Mouse (Mus musculus) left cerebral cortex, postnatal 10 days (tissue): ENCODE measurements around the gene Zranb1. TPM values are rescaled to one million over a fixed set of nuclear protein-coding genes. Genes with fewer than 3 reads are reported as not detected.
A peak's percentile ranks its signal among the peaks of the same experiment; 100 is the strongest.

Experiments used
- DNase-seq, 2 experiments: peaks; one replicate each; pipeline ENCODE4 v3.0.0; 2021 to 2022; ENCODE audit warnings: low spot score in 2 of 2, mixed read lengths in 1 of 2; ENCODE audit errors: extremely low spot score in 1 of 2
- intact Hi-C: fragments of 180-260 bp; cut with DNase I; formaldehyde crosslinking; loops from one replicate; pipeline ENCODE4 v1.15.1; 2025
- total RNA-seq, 2 experiments: library from RNA; stranded (reverse); gene quantifications; 2 replicates each; pipeline ENCODE4 v1.2.3; 2021

The Zranb1 gene
- total RNA-seq, 2 experiments from 2014 or later, result 46.1 to 47.0 TPM

DNA sequence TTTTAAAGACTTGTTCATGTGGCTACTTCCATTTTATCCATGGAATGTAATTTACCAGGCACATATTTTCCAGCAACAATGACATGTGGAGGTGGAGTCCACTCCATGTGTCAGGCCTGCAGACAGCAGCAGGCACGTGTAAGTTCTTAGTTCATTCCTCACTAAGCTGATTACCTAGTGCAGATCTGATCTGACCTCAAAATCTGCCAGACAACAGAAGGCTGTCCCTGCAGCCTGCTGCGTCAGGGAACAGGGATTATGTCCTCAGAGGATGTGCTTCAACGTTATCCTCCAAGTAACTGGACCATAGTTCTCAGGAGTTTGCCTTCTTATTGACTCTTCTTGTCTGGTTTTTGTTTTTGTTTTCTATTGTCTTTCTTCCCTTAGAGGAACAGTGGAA, 9.0 kb upstream of the Zranb1 start:
- intact Hi-C loops, result no loop called here
- DNase-seq, result no peak

DNA sequence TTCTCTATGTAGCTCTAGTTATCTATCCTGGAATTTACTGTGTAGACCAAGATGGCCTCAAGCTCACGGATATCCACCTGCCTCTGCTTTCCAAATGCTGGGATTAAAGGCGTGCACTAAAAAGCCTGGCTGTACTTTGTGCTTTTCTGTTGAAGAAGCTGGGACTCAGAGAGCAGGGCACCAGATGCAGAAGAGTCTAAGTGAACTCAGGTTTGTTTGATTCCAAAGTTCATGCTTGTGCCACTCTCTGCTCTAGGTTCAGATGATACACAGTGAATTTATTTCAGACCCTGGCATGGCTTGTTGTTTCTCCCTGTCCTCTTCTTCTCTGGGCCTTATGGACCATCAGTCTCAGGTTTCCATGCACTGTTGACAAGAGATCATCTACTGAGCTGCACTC, 5.7 kb upstream of the Zranb1 start:
- intact Hi-C loops, result no loop called here
- DNase-seq, result no peak

DNA sequence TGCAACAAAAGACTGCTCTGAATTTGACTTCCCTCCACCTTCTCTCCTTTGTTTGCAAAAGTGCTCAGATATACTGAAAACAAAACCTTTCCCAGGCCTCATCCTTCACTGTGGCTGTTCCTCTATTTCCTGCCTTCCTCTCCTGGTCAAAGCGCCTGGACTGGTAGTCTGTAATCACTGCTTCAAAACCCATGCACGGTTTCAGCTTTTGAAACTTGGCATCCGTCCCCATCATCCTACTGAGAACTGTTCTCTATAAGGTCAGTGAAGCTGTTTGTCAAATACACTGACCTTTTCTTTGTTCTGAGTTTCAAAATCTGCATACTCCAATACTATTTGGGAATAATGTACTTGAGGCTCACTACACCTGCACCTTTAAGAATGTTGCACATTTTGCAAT, 3.7 kb upstream of the Zranb1 start:
- intact Hi-C loops, result no loop called here
- DNase-seq, result no peak

DNA sequence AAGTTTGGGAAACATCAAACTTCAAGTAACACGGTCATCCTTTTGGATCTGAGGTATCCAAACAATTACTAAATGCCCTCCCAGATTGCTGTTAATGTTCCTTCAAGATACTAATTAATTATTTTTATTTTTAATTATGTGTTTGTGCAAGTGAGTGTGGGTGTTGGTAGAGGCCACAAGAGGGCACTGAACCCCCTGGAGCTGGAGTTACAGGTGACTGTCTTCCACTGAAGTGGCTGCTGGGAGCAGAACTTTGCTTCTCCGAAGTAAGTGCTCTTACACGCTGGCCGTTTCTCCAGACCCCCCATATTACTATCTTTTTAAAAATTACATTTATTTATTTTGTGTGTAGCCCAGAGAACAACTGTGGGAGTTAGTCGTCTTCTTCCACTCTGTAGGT, 887 bp upstream of the Zranb1 start:
- no peak for DNase-seq
- intact Hi-C loops, result loop anchor here (5.0 kb wide), 1 partner anchor 37 kb away; no protein-coding TSS in a partner anchor

DNA sequence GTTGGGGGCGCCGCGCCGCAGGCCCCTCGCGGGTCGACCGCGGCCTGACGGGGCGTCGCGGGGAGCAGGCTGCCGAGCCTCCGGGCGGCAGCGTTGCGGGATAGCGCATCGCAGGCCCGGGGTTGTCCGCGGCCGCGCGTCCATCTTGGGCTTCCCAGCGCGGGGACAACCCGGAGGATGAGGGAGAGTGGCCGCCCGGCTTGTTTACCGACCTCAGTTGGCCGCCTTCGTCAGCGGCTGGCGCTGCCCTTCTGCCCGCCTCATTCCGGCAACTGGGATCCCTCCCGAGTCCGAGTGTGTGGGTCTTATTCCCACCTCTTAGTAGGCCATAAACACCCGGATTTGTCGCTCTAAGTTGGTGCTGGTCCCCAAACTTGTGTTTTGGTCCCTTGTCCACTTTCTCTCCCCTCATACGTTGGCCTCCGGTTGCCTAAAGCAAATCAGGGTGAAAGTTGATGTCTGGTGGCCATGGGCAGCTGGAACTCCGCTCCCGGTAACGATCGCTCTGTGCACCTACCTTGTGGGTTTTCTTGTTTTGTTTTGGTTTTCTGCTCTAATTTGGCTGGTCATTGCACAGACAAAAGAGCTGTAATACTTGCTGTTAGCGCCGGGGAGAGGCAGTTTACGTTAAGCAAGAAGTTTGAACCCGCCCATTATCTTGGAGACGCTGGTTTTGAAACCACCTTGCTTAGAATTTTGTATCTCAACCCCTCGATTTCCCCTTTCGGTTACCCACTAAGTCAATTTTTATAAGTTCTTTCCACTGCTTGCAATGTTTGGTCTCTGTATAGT, 814 bp downstream of the Zranb1 start:
- peak in 1 of 2 experiments; percentile 68 for DNase-seq
- intact Hi-C loops, result loop anchor here (5.0 kb wide), 1 partner anchor 36 kb away; no protein-coding TSS in a partner anchor

DNA sequence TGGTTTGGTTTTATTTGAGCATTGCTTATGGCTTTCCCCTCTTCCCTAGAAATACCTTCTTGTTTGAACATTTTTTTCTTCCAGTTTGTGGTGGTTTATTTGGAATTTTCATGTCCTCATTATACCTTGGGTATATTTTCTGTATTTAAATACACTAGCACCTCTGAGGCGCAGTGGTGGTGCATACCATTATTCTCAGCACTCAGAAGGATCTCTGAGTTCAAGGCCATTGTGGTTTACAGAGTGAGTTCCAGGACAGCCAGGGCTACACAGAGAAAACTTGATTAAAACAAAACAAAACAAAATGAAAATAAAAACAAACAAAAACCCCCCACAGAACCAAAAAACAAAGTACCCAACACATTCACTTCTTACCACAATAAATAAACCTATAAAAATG, 2.4 kb downstream of the Zranb1 start:
- intact Hi-C loops, result loop anchor here (5.0 kb wide), 1 partner anchor 34 kb away; no protein-coding TSS in a partner anchor
- DNase-seq, result no peak

DNA sequence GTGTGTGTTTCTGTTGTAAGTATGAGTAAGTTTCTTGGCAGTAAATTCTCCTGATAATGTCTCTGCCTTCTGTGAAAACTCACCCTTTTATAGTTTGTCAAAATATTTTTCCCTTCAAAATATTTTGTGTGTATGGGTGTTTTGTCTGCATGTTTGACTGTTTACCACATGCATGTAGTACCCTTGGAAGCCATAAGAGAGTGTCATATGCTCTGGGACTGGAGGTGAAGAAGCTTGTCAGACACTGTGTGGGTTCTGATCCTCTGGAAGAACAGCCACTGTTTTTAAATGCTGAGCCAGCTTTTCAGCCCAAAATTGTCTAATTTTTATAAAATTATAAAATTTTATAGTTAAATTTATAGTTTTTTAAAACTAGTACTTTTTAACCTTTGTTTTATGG, 3.8 kb downstream of the Zranb1 start:
- intact Hi-C loops, result loop anchor here (5.0 kb wide), 1 partner anchor 33 kb away; no protein-coding TSS in a partner anchor

DNA sequence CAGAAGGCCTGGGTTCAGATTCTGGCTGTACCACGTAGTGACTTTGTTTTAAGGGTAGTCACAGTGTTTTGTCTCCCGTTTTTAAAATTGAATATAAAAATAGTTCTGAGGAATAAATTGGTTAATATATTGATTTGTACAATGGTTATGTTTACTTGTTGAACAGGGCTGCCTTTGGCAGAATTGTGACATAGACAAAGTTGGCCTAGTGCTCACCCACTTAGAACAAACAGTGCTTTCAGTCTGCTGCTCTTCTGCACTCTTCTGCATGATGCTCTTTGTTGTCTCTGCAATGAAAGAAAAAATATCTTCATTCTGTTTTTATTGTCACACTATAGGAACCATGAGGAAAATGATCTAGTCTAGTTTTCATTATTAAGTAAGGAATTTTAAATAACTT, 8.2 kb downstream of the Zranb1 start:
- intact Hi-C loops, result no loop called here
- no peak for DNase-seq

More for the DNA sequence above, 3.8 kb downstream of the Zranb1 start:
- DNase-seq, result no peak

DNA sequence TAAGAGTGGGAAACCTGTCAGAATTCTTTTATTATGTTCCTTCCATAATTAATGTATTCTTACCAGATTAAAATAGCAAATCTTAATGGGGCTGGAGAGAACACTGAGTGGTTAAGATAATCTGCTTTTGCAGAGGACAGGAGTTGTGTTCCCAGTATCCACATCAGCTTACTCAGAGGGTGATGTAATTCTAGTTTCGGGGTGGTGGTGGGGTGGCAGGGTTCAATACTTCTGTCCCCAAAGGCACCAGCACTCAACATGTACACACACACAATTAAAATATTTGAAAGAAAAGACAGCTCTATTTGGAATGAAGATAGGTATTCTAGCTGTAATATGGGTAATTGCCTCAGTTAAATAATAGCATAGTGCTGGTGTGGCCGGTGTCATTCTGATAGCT, 9.6 kb downstream of the Zranb1 start:
- intact Hi-C loops, result no loop called here
- DNase-seq, result no peak

DNA sequence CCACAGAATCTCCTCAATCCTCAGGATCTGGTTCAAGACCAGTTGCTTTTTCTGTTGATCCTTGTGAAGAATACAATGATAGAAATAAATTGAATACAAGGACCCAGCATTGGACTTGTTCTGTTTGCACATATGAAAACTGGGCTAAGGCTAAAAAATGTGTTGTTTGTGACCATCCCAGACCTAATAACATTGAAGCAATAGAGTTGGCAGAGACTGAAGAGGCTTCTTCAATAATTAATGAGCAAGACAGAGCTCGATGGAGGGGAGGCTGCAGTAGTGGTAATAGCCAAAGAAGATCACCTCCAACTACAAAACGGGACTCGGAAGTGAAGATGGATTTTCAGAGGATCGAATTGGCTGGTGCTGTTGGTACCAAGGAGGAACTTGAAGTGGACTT, 19.0 kb downstream of the Zranb1 start:
- intact Hi-C loops, result no loop called here
- DNase-seq, result no peak

DNA sequence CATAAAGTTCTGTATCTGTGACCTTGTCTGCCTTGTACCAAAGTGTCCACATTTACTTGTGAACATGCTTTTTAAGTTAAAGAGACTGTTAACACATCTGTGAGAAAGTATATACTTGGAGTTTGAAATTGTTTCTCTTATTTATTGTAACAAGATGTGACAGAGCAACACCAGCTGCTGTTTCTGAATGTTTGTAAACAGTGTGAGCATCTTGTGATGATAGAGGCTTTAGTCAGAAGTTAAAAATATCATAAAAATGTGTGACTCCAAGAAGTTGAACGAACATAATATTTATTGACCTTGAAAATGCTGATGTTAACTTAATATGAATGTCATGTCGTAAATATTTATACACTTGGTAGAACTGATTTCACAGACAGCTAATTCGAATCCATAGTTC, 19.7 kb downstream of the Zranb1 start:
- no peak for DNase-seq
- intact Hi-C loops, result no loop called here

DNA sequence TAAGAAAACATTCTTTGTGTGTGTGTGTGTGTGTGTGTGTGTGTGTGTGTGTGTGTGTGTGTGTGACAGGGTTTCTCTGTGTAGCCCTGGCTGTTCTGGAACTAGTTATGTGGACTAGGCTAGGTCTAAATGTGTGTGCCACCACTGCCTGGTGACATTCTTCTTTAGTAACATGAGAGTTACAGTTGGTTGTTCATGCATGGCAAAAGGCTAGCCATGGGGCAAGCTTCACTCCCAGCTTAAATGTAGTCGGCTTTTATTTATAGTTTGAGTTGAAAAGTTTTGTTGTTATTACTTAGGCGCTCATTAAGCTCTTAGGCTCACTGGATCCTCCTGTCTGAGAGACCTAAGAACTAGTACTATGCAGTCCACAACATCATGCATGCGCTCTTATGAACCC, 33.5 kb downstream of the Zranb1 start:
- intact Hi-C loops, result no loop called here
- no peak for DNase-seq

DNA sequence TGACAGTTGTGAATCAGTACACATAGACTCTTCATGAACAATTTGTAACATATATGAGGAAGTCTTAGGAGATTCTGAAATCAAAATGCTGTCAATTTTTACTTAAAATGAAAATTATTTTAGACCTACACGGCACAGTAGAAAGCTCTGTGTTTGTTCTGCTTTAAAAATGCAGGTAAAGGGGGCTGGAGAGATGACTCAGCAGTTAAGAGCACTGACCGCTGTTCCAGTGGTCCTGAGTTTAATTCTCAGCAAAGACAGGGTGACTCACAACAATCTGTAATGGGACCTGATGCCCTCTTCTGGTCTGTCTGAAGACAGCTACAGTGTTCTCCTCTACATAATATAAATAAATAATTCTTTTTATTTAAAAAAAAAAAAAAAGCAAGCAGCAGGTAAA, 34.8 kb downstream of the Zranb1 start:
- no peak for DNase-seq
- intact Hi-C loops, result loop anchor here (5.0 kb wide), 1 partner anchor 33 kb away; the partner anchor contains the start of gene Zranb1

DNA sequence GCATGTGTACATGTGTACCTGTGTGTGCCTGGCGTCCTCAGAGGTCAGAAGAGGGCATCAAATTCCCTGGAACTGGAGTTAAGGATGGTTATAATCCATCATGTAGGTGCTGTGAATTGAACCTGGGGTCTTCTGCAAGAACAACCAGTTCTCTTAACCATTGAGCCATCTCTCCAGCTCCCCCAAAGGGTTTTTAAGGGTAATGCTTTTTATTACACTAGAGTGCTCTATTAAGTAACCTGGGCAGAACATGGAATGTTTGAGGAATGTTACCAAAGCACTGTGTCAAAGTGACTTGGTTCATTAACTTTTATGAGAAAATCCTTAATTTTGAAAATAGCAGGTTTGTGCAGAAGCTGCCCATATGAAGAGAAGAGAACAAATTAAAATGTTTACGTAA, 41.1 kb downstream of the Zranb1 start:
- DNase-seq, result no peak
- intact Hi-C loops, result no loop called here

DNA sequence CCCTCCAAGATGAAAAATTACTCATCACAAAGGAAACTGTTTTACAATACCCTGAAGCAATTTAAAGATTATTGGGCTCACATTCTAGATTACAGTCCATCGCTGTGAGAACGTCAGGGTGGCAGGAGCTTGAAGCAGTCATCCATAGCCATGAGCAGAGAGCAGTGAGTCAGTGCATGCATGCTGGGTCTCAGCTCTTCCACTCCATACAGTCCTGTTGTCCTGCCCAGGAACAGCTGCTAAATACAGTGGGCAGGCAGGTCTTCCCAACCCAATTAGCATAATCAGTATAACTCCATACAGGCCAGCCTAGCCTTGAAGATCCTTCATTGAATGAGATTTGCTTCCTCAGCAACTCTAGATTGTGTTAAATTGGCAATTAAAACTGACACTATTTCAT, 45.1 kb downstream of the Zranb1 start:
- intact Hi-C loops, result no loop called here
- no peak for DNase-seq

DNA sequence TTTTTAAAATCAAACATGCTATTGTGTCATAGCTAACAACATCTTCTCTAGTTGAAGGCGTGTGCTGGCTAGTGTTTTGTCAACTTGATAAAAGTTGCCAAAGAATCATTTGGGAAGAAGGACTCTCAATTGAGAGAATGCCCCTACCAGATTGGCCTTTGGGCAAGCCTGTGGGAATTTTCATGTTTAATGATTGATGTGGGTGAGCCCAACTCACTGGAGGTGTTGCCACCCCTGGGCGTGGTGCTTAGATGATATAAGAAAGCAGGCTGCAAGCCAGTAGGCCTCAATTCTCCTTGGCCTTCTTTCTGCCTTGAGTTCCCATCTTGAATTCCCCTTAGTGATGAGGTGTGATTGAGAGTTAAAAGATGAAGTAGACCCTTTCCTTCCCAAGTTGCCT, 47.0 kb downstream of the Zranb1 start:
- no peak for DNase-seq
- intact Hi-C loops, result no loop called here

DNA sequence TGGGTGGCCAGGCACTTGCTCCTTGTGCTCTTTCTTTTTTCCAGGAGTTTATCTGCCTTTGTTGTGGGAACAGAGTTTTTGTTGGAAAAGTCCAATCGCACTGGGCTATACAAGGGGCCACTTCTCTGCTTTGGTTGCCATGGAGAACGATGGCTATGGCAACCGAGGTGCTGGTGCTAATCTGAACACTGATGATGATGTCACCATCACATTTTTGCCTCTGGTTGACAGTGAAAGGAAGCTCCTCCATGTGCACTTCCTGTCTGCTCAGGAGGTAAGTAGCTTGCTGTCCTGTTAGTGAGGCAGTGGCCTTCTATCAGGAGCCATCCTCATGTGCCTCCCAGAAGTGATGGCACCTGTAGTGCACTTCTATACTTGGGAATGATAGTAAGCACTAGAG, 51.7 kb downstream of the Zranb1 start:
- DNase-seq, result no peak
- intact Hi-C loops, result no loop called here

DNA sequence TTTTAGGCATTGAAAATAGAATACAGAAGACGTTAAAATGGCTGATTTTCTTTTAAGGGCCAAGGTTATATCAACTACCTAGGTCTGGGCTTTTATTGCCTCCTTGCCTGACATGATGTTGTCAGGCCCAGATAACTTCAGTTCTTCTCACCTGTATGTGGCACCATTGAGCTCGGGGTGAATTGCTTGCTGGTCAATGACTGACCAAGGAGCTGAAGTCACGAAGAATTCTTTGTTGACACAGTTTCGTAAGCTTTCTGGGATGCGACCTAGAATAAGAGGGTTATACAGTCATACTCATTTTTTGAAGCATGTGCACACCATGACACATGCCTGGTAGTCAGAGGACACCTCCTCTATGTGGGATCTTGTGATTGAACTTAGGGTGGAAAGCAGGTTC, 58.9 kb downstream of the Zranb1 start:
- intact Hi-C loops, result no loop called here
- DNase-seq, result no peak

DNA sequence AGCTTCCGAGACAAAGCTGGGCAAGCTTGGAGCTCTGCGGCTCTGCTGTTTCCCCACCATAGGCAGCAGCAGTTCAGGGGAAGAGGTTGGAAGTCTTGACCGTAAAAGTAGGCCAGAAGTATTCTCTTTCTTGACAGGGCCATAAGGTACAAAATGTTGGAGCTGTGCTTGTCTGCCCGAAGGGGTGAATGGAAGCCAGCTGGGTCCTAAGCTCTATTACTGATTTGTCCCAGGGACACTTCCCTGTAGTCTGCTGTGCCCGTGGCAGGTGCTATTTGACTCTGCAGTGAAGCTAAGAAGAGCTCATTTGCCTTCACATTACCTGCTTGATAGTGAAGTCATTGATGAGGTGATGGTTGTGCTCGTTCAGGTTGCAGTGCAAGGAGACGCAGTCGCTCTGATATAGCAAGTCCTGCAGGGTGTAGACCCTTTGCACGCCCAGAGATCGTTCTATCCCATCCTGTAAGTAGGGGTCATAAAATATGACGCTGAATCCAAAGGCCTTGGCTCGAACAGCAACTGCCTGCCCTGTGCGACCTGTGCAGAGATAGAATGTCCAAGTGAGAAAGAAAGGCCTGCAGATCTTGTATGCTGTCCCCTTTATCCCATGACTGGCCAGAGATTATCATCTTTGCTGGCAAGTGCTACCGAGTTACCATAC, 60.4 kb downstream of the Zranb1 start:
- intact Hi-C loops, result no loop called here
- no peak for DNase-seq

DNA sequence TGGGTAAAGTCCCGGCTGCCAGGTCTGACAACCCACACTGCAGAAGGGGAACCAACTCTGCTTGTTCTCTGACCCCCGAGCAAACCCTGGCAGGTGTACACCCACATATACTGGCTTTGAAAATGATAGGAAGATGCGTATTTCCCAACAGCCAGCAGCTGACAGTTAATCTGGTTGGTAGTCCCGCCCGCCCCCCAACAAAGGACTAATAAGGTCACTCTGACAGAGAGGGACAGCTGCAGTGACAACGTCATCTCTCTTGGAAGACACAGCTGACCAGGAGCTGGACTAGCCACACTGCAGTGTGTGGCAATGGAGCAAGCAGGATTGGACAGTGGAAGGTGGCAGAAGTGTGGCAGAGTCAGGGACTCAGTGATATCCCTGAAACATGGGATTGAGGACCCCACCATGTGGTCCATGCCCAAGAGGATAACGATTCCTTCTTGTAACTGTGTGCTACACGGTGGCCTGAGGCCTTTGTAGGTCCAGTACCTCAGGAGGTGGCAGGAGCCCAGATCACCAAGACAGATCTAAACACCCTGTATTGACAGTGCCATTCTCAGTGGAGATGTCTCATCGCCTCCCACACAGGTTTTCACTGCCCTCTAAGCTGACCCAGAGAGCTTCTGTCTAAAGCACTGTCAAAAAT, 62.1 kb downstream of the Zranb1 start:
- intact Hi-C loops, result no loop called here
- DNase-seq, result no peak
